Mouse (Mus musculus) cerebellum, postnatal 14 days (tissue): ENCODE data around the gene Zfp275.
A peak's percentile ranks its signal among the peaks of the same experiment; 100 is the strongest.
"Not testable (repeated sequence)": the region's sequence is repeated elsewhere in the genome, so short reads cannot be mapped to it uniquely, and the experiment has no call there.

Experiments used
- DNase-seq, 2 experiments: peaks; one replicate each; pipeline ENCODE4 v3.0.0; 2021; ENCODE audit warnings: mixed read lengths in 2 of 2

Zfp275 gene

DNA sequence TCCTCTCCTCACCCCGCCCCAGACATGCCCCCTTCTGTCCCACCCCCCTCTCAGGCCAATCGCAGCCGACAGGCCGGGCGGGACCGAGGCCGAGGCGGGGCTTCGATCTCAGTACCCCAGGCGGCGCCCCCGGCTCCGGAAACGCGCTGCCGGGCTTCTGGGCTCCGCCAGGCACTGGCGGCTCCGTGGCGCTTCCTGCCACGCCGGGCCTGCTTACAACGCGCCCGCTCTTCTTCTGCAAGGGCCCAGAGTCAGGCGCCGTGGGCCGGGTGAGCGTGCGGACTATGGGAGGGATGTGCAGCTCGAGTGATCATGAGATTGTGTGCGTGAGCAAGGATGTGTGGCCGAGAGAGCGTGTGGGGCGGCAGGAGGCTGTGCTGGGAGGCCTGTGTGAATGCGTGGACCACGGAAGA is at the start of gene Zfp275:
Gene Zfp275, plus strand, starts transcription at position 139 of the 413 bp plus-strand sequence.
- peak; percentile 76 to 83 for DNase-seq

- DNase-seq = not testable (repeated sequence)
Measured at GRCm38 (mm10) chrX:73292876-73293275, 49.5 kb upstream of the Zfp275 start, which contains the start of the genes Xlr5a and Xlr5c. Gene Xlr5a (minus strand): TSS chrX:73292976. Gene Xlr5c (minus strand): TSS chrX:73292976.

- DNase-seq = not testable (repeated sequence)
Measured at GRCm38 (mm10) chrX:73295745-73296144, 46.7 kb upstream of the Zfp275 start.

GRCm38 (mm10) chrX:73312522-73312921 is 29.9 kb upstream of the Zfp275 start:
- DNase-seq = peak; percentile 41 to 43

DNA sequence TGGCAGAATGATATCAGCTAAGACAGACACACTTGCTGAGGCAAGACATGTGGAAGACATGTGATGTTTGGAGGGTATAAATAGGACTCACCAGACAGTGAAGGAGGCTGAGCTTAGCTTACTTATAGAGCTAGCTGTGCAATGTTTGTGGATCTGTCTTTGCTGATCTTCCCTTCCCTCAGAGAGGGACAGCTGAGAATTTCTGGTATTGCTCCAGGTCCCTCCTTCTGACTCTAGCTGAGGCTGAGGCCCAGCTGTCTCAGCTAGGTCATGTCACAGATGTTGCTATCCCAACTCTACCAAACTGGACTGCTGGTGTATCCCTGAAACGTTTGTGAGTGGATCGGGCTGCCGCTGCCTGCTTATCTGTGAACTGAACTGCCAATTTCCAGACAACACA is 21.4 kb upstream of the Zfp275 start:
- no peak for DNase-seq

GRCm38 (mm10) chrX:73327215-73327614 is 15.2 kb upstream of the Zfp275 start:
- no peak for DNase-seq

- DNase-seq = no peak
Measured at GRCm38 (mm10) chrX:73333548-73333947, 8.9 kb upstream of the Zfp275 start.

DNA sequence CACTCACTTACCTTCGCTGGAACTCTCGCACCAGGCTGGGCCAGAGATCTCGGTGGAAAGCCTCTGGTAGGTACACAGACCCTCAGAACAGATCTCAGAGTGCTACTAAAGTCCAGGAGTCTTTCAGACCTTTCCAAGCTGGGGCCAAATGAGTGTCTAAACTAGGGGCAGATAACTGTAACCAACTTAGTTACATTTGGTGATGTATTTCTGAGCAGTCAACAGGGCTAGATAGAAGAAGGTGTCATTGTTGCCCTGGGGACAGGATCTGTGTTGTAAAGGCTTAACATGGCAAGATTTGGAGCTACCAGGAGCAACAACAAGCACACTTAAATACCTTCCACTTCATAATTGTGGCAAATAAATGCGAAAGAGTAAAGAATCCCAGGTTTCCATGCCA is 5.7 kb upstream of the Zfp275 start, which contains the start of gene Gm45015:
Gene Gm45015, minus strand, starts transcription at position 101 of the 400 bp plus-strand sequence.
- no peak for DNase-seq

DNA sequence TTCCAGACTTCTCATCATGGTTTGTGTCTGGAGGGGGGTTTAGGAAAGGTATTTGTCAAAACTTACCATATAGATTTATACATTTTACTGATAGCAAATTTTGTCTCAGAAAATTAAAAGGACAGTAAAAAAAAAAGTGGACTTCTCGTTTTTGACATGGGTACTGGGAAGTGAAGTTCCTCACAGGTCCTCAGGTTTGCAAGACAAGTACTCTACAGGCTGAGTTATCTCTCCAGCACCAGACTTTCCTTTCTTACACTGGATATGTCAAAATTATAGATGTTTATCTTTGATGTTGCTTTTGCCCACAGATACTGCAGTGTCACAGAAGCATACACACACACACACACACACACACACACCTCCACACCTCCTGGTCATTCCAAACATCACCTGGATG is 948 bp upstream of the Zfp275 start:
- DNase-seq = no peak

- DNase-seq = no peak
Measured at GRCm38 (mm10) chrX:73342068-73342467, 353 bp upstream of the Zfp275 start.

DNA sequence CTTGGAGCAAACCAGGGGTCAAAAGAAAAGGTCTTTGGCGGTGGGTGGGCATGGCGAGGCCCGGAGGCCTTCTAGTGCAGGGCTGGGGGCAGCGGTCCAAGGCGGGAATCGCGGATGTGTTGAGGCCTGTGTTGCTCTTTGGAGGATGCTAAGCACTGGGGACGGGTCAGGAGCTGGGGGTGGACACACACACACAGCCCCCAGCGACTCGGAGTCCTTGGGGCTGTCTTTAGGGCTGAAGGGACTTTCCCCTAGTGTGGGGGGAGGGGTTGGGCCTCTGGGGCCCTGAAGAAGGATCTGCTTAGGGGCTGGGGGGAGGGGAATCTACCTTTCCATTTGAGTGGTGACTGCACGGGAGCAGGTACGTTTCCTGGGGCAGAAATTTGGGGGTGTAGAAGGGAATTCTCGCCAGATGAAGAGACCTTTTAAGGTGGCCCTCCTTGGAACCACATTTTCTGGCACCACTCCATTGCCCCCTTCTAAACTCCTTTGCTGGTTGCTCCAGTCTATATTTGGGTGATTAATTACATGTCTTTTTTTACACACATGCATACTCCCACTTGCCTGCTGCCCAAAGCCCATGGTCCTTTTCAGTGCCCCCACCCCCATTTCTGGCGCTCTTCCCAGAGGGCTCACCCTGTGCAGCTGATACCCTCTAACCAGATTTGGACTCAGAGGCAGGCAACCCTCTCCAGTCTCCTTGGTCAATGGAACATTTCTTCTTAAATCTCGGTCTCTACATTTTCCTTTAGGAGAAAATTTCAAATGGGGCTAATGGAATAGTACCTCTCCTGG is 717 bp downstream of the Zfp275 start:
- DNase-seq = peak; percentile 53 to 59

DNA sequence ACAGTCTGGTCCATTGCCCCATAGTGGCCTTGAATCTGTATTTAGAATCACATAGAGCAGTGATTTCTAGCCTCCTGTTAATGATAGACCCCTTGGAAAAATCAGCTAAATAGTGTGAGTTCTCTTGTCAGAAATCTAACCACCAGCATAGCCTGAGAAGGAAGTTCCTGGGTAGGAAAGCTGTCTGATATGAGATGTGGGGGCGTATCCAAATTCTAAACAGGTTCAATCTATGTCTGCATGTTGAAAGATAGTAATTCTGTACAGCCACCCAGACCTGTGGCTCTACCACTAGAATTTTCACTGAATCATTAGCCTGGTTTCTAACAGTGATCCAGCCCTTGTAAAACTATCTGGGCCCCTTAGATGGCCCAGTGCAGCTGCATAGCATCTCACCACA is 1.4 kb downstream of the Zfp275 start:
- DNase-seq = no peak

DNA sequence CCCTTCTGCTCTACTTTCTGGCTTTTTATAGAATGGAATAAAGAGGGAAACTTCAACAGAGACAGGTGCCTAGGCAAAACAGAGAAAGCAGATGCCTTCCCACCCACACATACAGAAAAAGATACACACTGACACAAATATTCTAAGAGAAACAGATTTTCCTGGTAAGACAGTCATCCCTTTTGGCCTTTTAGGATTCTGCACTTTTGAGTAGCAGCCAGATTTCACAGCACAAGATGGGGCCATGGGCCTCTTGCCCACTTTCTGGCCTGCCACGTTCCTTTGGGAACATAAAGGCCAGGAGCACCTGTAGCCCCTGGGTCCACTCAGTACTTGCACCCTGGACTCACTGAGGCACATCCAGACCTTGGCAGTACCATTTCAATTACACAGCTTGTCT is 1.9 kb downstream of the Zfp275 start:
- DNase-seq = no peak

DNA sequence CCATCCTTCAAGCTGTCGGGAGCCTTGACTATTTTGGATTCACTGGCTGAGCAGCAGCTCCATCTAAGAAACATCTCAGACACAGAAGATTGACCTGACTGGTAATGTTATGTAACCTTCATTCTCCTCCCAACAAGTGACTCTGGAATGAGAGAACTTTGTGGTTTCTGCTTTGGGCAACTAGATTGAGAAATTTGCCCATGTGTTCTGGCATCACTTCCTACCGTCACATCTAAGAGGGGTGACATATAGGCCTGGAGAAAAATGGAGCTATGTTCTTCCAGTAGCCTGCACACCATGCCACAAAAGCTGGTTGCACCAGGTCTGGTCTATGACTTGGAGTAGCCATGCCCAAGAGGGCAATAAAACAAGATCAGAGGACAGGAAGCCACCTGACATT is 13.7 kb downstream of the Zfp275 start:
- no peak for DNase-seq

DNA sequence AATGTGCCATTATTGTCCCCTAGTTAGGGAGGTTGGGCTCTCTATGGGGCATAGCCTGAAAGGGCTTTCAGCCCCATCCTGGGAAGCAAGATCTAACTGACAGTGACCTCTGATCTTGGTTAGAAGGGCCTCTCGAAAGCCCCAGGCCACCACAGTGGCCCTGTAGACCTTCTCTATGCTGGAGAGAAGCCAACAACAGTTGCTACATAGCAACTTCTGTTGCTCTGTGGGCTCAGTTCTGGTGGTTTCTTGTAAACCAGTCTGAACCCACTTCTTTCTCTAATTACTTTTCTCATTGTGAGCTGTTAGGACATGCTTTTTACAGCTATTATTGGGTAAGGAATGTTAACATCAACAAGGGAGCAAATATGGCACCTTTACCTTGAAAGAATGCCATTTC is 14.3 kb downstream of the Zfp275 start:
- DNase-seq = no peak

- DNase-seq = no peak
Measured at GRCm38 (mm10) chrX:73363291-73363690, 20.9 kb downstream of the Zfp275 start.

- no peak for DNase-seq
Measured at GRCm38 (mm10) chrX:73384419-73384818, 42.0 kb downstream of the Zfp275 start.

- DNase-seq = no peak
Measured at GRCm38 (mm10) chrX:73384924-73385323, 42.5 kb downstream of the Zfp275 start.

GRCm38 (mm10) chrX:73391481-73391880 is 49.1 kb downstream of the Zfp275 start:
- DNase-seq = no peak

- DNase-seq = no peak
Measured at GRCm38 (mm10) chrX:73396446-73396845, 54.0 kb downstream of the Zfp275 start.

GRCm38 (mm10) chrX:73398636-73399035 is 56.2 kb downstream of the Zfp275 start, which contains the start of gene Gm18336:
Gene Gm18336 (minus strand): TSS chrX:73398736.
- not testable (repeated sequence) for DNase-seq

DNA sequence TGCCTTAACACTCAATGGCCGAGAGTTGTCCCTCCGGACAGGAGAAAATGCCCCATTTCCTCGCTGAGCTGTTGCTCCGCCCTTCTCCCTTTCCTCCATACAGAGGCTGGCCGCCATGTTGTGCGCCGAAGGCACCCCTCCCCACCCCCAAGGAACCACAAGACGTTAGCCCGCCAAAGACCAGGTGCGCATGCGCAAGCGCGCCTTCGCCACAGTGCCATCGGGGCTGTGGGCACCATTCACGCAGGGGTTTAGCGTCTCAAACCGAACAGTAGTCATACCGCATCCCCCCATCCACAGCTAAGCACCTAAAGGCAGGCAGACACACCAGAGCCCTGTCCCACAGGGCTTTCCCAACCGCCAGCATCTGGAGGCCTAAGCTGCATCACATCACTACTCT is 58.5 kb downstream of the Zfp275 start:
- no peak for DNase-seq

DNA sequence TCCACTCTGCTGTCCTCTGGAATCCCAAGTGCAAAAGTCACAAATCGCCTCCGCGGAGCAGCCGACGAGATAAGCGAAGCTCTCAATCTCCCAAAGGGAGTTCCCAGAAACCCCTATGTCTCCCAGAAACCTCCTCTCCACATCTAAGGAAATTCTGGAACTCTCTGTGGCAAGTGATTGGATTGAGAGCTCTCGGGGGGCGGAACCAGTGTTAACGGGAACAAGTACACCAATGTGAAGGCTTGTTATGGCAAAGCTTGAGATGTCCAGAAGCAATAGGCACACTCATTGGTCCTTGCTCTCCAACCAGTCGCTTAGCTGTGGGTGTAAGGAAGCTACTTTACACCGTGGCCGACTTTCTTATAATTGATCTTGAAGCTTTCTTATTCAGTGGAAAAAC is 59.2 kb downstream of the Zfp275 start:
- no peak for DNase-seq
